Mouse (Mus musculus) embryo, embryonic 10 days (tissue): ENCODE results near the gene Npas2.
A peak's percentile ranks its signal among the peaks of the same experiment; 100 is the strongest.

Experiments used
- DNase-seq: peaks from one replicate; pipeline ENCODE4 v3.0.0-alpha.2; 2015; ENCODE audit warnings: low spot score

Npas2 gene

DNA sequence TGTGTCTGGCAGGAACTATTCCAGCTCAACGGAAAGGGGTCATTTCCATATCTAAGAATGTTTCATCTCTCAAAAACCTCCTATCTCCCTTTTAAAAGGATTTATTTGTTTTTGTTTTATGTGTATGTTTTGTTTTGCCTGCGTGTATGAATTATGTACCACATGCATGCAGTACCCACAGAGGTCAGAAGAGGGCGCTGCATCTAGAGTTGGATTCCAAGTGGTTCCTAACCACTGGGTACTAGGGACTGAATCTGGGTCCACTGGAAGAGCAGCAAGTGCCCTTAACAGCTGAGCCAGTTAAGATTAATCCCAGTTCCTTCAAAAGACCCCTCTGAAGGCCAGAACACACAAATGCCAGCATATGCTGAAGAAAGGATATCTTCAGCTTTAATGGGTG lies 24.1 kb downstream of the Npas2 start:
- DNase-seq = no peak

- no peak for DNase-seq
These were observed 34.9 kb downstream of the Npas2 start for GRCm38 (mm10) chr1:39228401-39228800.

DNA sequence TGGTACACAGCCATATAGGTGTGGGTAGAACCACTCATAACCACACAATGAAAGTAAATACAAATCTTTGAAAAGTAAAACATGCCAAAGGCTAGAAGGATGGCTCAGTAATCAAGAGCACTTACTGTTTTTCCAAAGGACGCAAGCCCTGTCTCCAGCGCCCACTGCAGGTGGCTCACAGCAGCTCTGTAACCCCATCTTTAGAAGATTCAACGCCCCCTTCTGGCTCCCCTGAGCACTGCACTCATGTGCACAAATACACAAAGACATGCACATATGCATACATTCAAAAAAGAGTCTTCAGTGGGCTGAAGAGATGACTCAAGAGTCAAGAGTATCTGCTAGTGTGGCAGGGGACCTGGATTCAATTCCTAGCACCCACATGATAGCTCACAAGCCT lies 36.5 kb downstream of the Npas2 start:
- DNase-seq = no peak

DNA sequence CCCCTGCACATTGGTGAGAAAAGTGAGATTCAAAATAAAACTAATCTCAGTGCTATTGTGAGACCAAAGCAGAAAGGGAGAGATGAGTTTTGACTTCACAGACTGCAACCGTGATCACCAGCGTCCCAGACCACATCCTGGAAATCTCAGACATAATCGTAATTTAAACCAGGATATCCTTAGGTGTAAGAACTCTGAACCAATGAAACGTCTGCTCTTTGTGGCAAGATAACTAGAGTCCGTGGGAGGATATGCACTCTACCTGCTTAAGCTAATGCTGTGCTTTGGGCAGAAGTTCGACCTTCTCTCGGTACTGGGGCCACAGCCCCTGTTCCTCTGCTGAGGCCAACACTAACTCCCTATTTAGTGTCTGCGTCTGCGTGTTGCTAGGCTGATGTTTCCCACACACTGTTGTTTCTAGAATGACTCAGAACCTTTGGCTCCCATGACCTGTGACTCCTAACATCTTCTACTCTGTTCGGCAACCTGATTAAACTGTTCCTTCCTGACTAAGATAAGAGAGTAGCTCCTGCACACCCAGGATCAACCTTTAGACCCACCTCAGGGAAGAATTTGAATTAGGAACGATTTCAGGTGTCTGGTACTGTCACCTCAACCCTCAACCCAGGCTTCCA lies 41.4 kb downstream of the Npas2 start:
- no peak for DNase-seq

GRCm38 (mm10) chr1:39237503-39238255 lies 44.1 kb downstream of the Npas2 start:
- no peak for DNase-seq

GRCm38 (mm10) chr1:39240860-39241584 lies 47.5 kb downstream of the Npas2 start:
- no peak for DNase-seq

DNA sequence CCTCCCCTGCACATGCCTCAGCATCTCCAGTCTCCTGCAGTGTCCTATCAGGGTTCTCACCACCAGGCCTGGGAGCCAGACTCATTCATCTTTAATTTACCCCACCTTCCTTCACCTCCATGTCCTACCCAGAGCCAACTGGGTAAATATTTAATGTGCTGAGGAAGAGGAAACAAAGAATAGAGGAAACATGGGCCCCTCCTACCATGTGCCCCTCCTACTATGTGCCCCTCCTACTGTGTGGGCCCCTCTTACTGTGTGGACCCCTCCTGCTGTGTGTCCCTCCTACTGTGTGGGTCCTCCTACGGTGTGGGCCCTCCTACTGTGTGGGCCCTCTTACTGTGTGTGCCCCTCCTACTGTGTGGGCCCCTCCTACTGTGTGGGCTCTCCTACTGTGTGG lies 51.2 kb downstream of the Npas2 start:
- DNase-seq = no peak

DNA sequence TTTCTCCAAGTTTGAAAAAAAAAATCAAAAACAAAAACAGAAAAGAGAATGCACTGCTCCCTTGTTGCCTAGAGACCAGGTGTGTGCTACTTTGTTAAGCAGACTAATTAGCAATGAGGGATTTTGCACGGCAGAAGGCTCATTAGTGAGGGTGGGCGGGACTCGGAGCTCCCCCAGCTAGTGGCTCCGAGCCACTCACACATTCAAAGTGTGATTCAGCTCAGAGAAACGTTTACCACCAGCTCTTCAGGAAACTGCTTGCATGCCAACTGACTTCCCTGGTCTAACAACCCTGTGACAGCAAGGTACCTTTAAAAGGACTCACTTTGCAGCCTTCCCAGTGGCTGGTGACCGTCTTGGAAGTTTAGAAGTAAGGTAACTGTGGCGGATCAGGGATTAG lies 58.1 kb downstream of the Npas2 start:
- no peak for DNase-seq

- peak; percentile 36 for DNase-seq
These were observed 60.2 kb downstream of the Npas2 start for GRCm38 (mm10) chr1:39253771-39254170.

GRCm38 (mm10) chr1:39256051-39256450 lies 62.5 kb downstream of the Npas2 start:
- DNase-seq = no peak

DNA sequence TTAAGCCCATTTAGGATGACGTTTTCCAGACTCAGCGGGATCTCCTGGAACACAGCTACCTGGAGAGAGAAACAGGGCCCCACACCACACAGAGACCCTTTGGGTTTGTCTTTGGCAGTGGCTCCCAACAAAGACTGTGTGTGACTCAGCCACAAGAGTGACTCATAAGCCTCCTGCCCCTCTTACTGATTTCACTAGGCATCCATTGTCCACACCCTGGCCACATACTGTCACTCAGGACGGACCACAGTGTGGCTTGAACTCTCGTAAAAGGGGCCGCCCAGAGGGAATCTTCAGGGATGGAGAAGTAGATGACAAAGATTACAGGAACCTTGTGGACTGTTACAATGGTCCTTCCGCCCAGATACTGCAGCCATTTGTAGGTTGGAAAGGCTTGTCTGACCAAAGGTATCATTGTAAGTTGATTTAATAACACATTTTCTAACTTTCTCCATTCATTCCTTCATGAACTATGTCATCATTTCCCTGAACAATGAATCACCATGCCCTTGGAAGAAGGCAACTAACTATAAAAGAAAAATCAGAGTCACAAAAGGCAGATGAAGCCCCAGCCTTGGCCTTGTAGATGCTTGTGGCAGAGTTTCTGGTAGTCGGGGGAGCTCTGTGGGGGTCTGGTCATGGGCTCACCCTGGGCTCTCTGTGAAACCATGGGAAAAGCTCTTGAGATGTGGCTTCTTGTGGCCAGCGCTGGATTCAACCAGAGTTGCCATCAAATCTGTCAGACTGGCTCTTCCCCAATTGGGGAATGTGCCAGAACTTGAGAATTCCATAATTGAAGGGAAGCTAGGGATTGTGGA lies 63.2 kb downstream of the Npas2 start:
- DNase-seq = no peak

GRCm38 (mm10) chr1:39257331-39257594 lies 63.7 kb downstream of the Npas2 start:
- DNase-seq = no peak

- no peak for DNase-seq
These were observed 66.1 kb downstream of the Npas2 start for GRCm38 (mm10) chr1:39259668-39260067.

DNA sequence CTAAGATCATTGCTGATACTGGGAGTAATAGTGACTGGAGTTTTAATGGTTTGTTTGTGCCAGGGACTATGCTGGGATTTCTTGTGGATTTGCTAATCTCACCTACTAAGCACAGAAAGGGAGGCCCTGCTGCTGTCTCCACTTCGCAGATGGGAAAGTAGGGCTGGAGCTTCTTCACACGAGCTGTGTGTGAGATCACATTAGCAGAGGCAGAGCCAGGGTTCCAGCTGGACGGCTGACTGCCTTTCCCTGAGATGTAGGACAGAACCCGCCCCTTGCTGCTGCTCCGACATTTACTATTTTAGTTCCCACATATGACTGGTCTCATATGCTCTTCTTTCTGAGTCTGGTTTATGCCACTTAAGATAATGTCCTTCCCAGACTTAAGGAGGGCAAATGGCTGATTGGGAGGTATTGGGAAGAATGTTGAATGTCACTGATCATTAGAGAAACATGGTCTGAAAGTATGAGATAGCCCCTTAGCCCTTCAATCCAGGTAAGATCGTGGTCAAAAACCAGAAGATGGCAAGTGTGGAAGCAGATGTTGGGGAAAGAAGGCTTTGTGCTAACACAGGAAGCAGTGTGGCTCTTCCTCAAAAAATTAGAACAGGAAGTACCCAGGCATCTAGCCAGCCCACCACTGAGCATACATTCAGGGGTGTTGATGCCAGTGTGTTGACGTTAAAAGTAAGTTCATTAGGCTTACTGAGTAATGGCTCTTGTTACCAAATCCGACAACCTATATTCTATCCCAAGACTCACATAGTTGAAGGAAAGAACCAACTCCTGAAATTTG lies 66.8 kb downstream of the Npas2 start:
- no peak for DNase-seq

GRCm38 (mm10) chr1:39266843-39267512 lies 73.4 kb downstream of the Npas2 start:
- no peak for DNase-seq

GRCm38 (mm10) chr1:39272976-39273375 lies 79.4 kb downstream of the Npas2 start:
- no peak for DNase-seq

DNA sequence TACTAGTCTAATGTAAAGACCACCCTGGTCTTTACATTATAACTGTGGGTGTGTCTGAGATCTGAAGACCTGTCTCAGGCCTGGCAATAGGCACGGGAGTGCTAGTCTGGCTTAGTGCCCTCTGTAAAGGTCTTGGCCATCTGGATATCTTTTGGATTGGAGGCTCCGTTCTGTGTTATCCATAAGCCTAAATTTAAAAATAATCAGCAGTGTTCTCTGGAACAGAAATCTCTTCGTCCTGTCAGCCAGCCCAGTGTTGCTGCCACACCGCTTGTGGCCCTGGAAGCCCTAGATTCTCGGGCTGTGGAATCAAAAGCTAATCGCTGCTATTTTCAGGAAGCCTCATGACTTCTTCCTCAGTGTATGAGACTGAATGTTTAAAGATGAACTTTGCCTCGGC lies 86.9 kb downstream of the Npas2 start:
- DNase-seq = no peak

DNA sequence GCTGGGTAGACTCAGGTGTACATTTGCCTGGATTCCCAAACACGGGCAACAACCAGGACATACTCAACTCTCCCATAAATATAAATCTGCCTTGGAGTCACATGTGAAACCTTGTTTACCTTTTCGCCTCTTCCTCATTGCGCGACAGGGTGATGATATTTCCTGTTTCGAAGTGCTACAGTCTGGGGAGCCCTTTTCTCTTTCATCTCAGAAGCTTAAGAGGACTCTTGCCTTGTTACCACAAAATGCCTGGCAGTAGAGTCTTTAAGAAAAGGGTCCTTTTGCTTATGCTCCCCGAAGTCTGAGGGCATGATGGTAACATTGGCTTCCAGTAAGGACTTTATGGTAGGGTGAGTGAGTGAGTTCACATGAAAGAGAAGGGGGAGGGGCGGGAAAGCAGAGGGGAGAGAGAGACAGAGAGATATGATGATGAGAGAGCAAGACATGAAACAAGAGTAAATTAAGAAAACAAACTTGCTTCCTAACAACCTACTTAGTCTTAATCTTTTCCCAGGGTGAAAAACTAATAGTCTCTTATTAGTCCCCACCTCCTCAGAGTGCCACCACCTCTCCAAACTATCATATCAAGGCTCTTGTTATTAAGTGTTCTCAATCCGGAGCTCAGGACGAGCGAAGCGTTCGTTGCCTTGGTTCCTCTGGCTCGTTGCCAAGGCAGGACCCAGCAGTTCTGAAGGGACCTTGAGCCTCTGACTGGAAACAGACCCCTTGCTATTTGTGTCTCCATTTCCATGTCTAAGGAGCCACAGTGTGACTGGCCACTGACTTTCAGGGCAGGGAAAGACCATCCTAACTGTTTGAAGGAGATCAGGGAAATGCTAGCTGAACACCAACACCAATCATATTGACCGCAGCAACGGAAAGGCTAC lies 87.7 kb downstream of the Npas2 start:
- no peak for DNase-seq

DNA sequence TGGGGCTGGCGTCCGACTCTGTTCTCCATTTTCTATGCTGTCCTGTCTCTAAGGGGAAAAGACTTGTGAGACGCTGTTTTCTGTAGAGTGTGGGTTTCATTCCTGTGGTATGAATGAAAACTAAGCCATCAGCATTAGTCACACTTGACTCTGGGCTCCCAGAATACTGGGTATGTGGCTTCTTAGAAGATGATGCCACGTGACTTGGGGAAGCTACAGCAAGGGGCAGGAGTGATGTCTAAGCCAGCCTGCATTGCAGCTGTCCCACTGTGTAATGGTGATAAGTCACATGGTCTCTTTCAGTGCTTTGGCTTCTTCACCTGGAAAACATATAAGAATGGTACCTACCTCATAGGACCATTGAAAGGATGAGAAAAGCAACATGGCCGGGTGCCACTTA lies 88.4 kb downstream of the Npas2 start:
- DNase-seq = no peak

DNA sequence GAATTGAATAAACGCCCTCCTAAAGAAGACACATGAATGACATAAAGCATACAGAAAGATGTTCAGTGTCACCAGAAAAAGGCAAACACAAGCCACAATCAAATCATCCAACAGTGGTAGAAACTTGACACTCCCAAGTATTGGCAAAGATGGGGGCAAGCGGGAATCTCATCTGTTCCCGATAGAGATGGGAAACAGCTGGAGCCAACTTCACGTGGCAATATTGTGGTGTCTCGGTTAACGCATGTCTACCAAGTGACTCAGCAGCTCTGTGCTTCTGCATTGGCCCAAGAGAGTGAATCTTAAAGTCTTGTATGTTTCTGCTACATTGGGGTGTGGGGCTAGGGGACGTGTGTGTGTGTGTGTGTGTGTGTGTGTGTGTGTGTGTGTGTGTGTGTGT lies 89.8 kb downstream of the Npas2 start:
- no peak for DNase-seq
